Mouse (Mus musculus) adrenal gland, adult 8-10 months (tissue): ENCODE measurements at regions not wholly inside any gene's neighbourhood (a gene's known extent, or its start where the extent isn't known, plus 50 kb on each side); places are given as distances from the start of the nearest gene placed in this dataset.

Experiments used
- DNase-seq: peaks from one replicate; pipeline ENCODE4 v3.0.0; 2022

GRCm38 (mm10) chr5:45269391-45269790 lies 180.6 kb downstream of the Qdpr start:
- no peak for DNase-seq

- DNase-seq: no peak
These were observed 183.1 kb downstream of the Qdpr start for GRCm38 (mm10) chr5:45266914-45267313.

- no peak for DNase-seq
These were observed 191.6 kb downstream of the Qdpr start for GRCm38 (mm10) chr5:45258486-45258885.

GRCm38 (mm10) chr5:45256256-45256999 lies 193.6 kb downstream of the Qdpr start:
- DNase-seq: no peak

- DNase-seq: no peak
These were observed 218.2 kb downstream of the Qdpr start for GRCm38 (mm10) chr5:45231856-45232255.

- DNase-seq: no peak
These were observed 219.9 kb downstream of the Qdpr start for GRCm38 (mm10) chr5:45230097-45230496.

- DNase-seq: no peak
These were observed 220.6 kb downstream of the Qdpr start for GRCm38 (mm10) chr5:45229477-45229876.

- DNase-seq: no peak
These were observed 221.7 kb downstream of the Qdpr start for GRCm38 (mm10) chr5:45228226-45228927.

GRCm38 (mm10) chr5:45220272-45220916 lies 229.6 kb downstream of the Qdpr start:
- DNase-seq: no peak

- DNase-seq: no peak
These were observed 230.5 kb downstream of the Qdpr start for GRCm38 (mm10) chr5:45219558-45219957.

GRCm38 (mm10) chr5:45219101-45219500 lies 230.9 kb downstream of the Qdpr start:
- DNase-seq: no peak

- DNase-seq: no peak
These were observed 235.6 kb downstream of the Qdpr start for GRCm38 (mm10) chr5:45214475-45214874.

GRCm38 (mm10) chr5:45198408-45198807 lies 251.6 kb downstream of the Qdpr start:
- DNase-seq: no peak

GRCm38 (mm10) chr5:45196159-45196558 lies 253.9 kb downstream of the Qdpr start:
- DNase-seq: no peak

GRCm38 (mm10) chr5:45192287-45192686 lies 257.7 kb downstream of the Qdpr start:
- no peak for DNase-seq

- no peak for DNase-seq
These were observed 276.8 kb downstream of the Qdpr start for GRCm38 (mm10) chr5:45173035-45173755.

- no peak for DNase-seq
These were observed 290.8 kb downstream of the Qdpr start for GRCm38 (mm10) chr5:45159194-45159593.

GRCm38 (mm10) chr5:45154936-45155335 lies 295.1 kb downstream of the Qdpr start:
- peak; percentile 13 for DNase-seq

- no peak for DNase-seq
These were observed 305.9 kb downstream of the Qdpr start for GRCm38 (mm10) chr5:45144186-45144585.

GRCm38 (mm10) chr5:45137198-45137973 lies 312.6 kb downstream of the Qdpr start:
- no peak for DNase-seq

GRCm38 (mm10) chr5:45136696-45137095 lies 313.3 kb downstream of the Qdpr start:
- DNase-seq: no peak

GRCm38 (mm10) chr5:45127971-45128370 lies 322.1 kb downstream of the Qdpr start:
- DNase-seq: no peak
